Mouse (Mus musculus): Measurements from ENCODE around the gene Akt2.

Akt2 gene

GRCm38 (mm10) chr7:27591266-27592216 lies at the start of gene Akt2:
Akt2 (plus strand) TSS chr7:27591552.
- peak; percentile 96 to 98 for DNase-seq

GRCm38 (mm10) chr7:27541922-27542321 lies 49.4 kb upstream of the Akt2 start:
- DNase-seq, result no peak

GRCm38 (mm10) chr7:27542392-27543033 lies 48.8 kb upstream of the Akt2 start:
- peak; percentile 85 to 88 for DNase-seq

- no peak for DNase-seq
Measured at GRCm38 (mm10) chr7:27543065-27543464, 48.3 kb upstream of the Akt2 start.

- no peak for DNase-seq
Measured at GRCm38 (mm10) chr7:27543851-27544250, 47.5 kb upstream of the Akt2 start.

GRCm38 (mm10) chr7:27544675-27545370 lies 46.5 kb upstream of the Akt2 start:
- no peak for DNase-seq

- no peak for DNase-seq
Measured at GRCm38 (mm10) chr7:27549597-27549996, 41.8 kb upstream of the Akt2 start.

- DNase-seq, result no peak
Measured at GRCm38 (mm10) chr7:27552070-27552469, 39.3 kb upstream of the Akt2 start.

- peak; percentile 97 to 98 for DNase-seq
Measured at GRCm38 (mm10) chr7:27552931-27553513, 38.3 kb upstream of the Akt2 start, which contains the start of the genes Pld3 and 2310022A10Rik. Pld3 (minus strand) TSS chr7:27553218. 2310022A10Rik (plus strand) TSS chr7:27553233.

- no peak for DNase-seq
Measured at GRCm38 (mm10) chr7:27560291-27560887, 31.0 kb upstream of the Akt2 start.

GRCm38 (mm10) chr7:27560978-27561377 lies 30.4 kb upstream of the Akt2 start:
- DNase-seq, result no peak

- DNase-seq, result peak; percentile 28 to 29
Measured at GRCm38 (mm10) chr7:27569580-27570224, 21.6 kb upstream of the Akt2 start.

GRCm38 (mm10) chr7:27572133-27572532 lies 19.2 kb upstream of the Akt2 start:
- DNase-seq, result no peak

GRCm38 (mm10) chr7:27574124-27574880 lies 17.1 kb upstream of the Akt2 start:
- DNase-seq, result no peak

GRCm38 (mm10) chr7:27576914-27577313 lies 14.4 kb upstream of the Akt2 start:
- DNase-seq, result peak; percentile 57 to 67

GRCm38 (mm10) chr7:27577589-27577988 lies 13.8 kb upstream of the Akt2 start:
- no peak for DNase-seq

GRCm38 (mm10) chr7:27578465-27578864 lies 12.9 kb upstream of the Akt2 start:
- DNase-seq, result no peak

GRCm38 (mm10) chr7:27580380-27581174 lies 10.8 kb upstream of the Akt2 start:
- DNase-seq, result no peak

- DNase-seq, result no peak
Measured at GRCm38 (mm10) chr7:27586861-27587260, 4.5 kb upstream of the Akt2 start.

GRCm38 (mm10) chr7:27587741-27588140 lies 3.6 kb upstream of the Akt2 start:
- no peak for DNase-seq

Measured in cerebellum, postnatal 14 days (tissue).